Mouse (Mus musculus): ENCODE data around the gene Cldn34a. TPM values are rescaled to one million over a fixed set of nuclear protein-coding genes. Genes with fewer than 3 reads are reported as not detected.
"Not testable (repeated sequence)": the region's sequence is repeated elsewhere in the genome, so short reads cannot be mapped to it uniquely, and the experiment has no call there.

The Cldn34a gene
- total RNA-seq (2022), result not detected

- no peak for DNase-seq (ENCODE audit: low spot score in 2 of 2)
These were observed at the start of gene Cldn34a for GRCm38 (mm10) chrX:152563034-152563433. Cldn34a (plus strand) TSS chrX:152563334.

DNA sequence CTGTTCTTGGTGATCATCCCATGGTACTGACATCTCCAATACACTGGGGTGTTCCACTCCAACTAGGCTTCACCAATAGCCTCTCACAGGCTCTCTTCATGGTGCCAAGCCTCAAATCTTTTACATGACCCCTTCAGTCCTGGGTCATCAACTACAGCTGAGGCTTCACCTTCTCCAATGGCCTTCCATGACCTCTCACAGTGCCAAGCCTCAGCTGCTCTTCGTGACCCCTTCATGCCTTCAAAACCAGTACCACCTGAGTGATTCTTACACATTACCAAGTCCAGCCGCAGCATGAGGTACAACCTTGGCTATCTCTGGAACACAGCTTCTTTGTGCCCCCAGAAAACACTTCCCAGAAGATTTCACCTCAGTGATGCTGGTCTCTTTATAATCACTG lies 44.5 kb upstream of the Cldn34a start:
- DNase-seq (ENCODE audit: low spot score in 2 of 2), result not testable (repeated sequence)

- DNase-seq (ENCODE audit: low spot score in 2 of 2), result no peak
These were observed 17.4 kb upstream of the Cldn34a start for GRCm38 (mm10) chrX:152545736-152546135.

- DNase-seq (ENCODE audit: low spot score in 2 of 2), result no peak
These were observed 15.0 kb upstream of the Cldn34a start for GRCm38 (mm10) chrX:152548180-152548579.

DNA sequence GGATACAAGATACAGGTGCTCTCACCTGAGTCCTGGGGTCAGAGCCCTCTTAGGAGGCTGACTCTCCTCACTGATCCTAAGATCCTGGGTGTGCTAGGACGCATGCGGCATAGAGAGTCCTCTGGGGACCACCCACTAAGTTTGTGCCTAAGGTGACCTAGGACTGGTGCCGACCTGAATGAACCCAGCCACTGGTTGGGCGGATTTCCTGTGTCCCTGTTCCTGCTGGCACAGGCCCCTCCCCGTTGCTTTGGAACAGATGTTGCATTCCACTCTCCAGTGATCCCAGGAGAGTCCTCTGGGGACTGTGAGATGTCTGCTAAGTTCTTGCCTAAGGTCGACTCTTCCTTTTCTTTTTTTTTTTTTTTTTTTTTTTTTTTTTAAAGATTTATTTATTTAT lies 5.7 kb upstream of the Cldn34a start:
- no peak for DNase-seq (ENCODE audit: low spot score in 2 of 2)

Other genes starting within 250 kb of the Cldn34a start
- gene Kantr, start 235.8 kb upstream of the Cldn34a start, total RNA-seq (2022), result 1 to 10 TPM; 1.2 to 4.0 (median 2.4) TPM
- gene Tspyl2, start 220.9 kb upstream of the Cldn34a start, total RNA-seq (2022), result 10 to 100 TPM in 3 of 4 experiments, 1 to 10 TPM in 1; 7.2 to 15.3 (median 12.2) TPM
- under 1 TPM; 0.04 to 0.65 (median 0.24) TPM for gene Gpr173, start 194.6 kb upstream of the Cldn34a start, total RNA-seq (2022)
- gene Shroom2, start 206.1 kb downstream of the Cldn34a start, total RNA-seq (2022), result 1 to 10 TPM in 3 of 4 experiments, under 1 TPM in 1; 0.94 to 1.2 (median 1.1) TPM
- gene Gpr143, start 218.6 kb downstream of the Cldn34a start, total RNA-seq (2022), result not detected

Data from gastrocnemius, adult 8-10 months (tissue).